Mouse (Mus musculus) erythroblast, embryonic 14.5 days (primary cell): ENCODE data around the gene Egln1.

Experiments
- GATA1 ChIP-seq: IDR thresholded peaks from 2 replicates; pipeline ENCODE4 v1.6.1; 2012; ENCODE audit warnings: low read length, inconsistent platforms, mixed read lengths
- TAL1 ChIP-seq: IDR thresholded peaks from 3 replicates; pipeline ENCODE4 v1.6.1; 2012; ENCODE audit warnings: low read length, inconsistent platforms, mixed read lengths

- TF ChIP-seq GATA1: no peak
- no peak for TF ChIP-seq TAL1
These were observed 77.7 kb downstream of the Egln1 start for GRCm38 (mm10) chr8:124871474-124871873.
